Mouse (Mus musculus): ENCODE results near the gene Ctcfl. TPM values are rescaled to one million over a fixed set of nuclear protein-coding genes. Genes with fewer than 3 reads are reported as not detected.

The Ctcfl gene
- polyA plus RNA-seq (2015; fragmentation: Nextera tagmentation; extraction: Ambion mirVana) = 0.21 and 0.25 TPM in 2 replicates

- ATAC-seq (no peak), DNase-seq (no peak)
- Histone ChIP-seq H3K4me3 (ENCODE audit: low read depth, low read length) (no peak within 1 kb of the TSS), H3K36me3 (replicated peaks; ENCODE audit: insufficient read depth, low read length) (no peaks in the 10 kb centered on the region), H3K4me1 (ENCODE audit: insufficient read depth) (no peaks in the 10 kb centered on the region; the same call in 1 of the 2 replicates), H3K9me3 (ENCODE audit: low read length) (no peaks in the 10 kb centered on the region), H3K9ac (replicated peaks) (no peak within 1 kb of the TSS), H3K4me2 (ENCODE audit: low read depth, low read length) (0 out of 2 replicates have a peak within 1 kb of the TSS, but pooled peaks have one; percentile 4), H3K27me3 (ENCODE audit: insufficient read depth, low read length) (0 out of 2 replicates have a peak, but pooled peaks cover 6% of the 10 kb centered on the region), H3K27ac (ENCODE audit: low read depth) (0 out of 2 replicates have a peak within 1 kb of the TSS, but pooled peaks have one; percentile 29)
- no peak for TF ChIP-seq CTCF (IDR thresholded peaks at IDR 0.05; ENCODE audit: low read depth)
- TF ChIP-seq EP300 (IDR thresholded peaks at IDR 0.05; ENCODE audit: low read depth) = no peak
- 78% methylated on average over 35 of the region's 35 CpGs for WGBS (ENCODE audit: insufficient replicate concordance)
Measured at GRCm38 (mm10) chr2:173119023-173119944, at the start of gene Ctcfl. Gene Ctcfl, minus strand, starts transcription at chr2:173119525.

- ATAC-seq (no peak), DNase-seq (no peak)
- WGBS (ENCODE audit: insufficient replicate concordance) = 71% methylated on average over 5 of the region's 5 CpGs
Measured at GRCm38 (mm10) chr2:173168411-173168851, 49.1 kb upstream of the Ctcfl start.

GRCm38 (mm10) chr2:173165357-173165756 lies 46.0 kb upstream of the Ctcfl start:
- Histone ChIP-seq H3K4me3 (ENCODE audit: low read depth, low read length) (no peak overlapping the region), H3K4me1 (ENCODE audit: insufficient read depth) (no peaks in the 10 kb centered on the region), H3K27ac (ENCODE audit: low read depth) (no peak overlapping the region), H3K36me3 (replicated peaks; ENCODE audit: insufficient read depth, low read length) (no peaks in the 10 kb centered on the region), H3K27me3 (ENCODE audit: insufficient read depth, low read length) (no peaks in the 10 kb centered on the region), H3K9me3 (ENCODE audit: low read length) (no peaks in the 10 kb centered on the region), H3K9ac (replicated peaks) (no peak overlapping the region), H3K4me2 (ENCODE audit: low read depth, low read length) (no peak overlapping the region)
- DNase-seq (no peak), ATAC-seq (no peak)
- TF ChIP-seq CTCF (IDR thresholded peaks at IDR 0.05; ENCODE audit: low read depth) = no peak
- TF ChIP-seq EP300 (IDR thresholded peaks at IDR 0.05; ENCODE audit: low read depth) = no peak
- WGBS (ENCODE audit: insufficient replicate concordance) = 86% methylated on average over 10 of the region's 10 CpGs

More at GRCm38 (mm10) chr2:173168411-173168851, 49.1 kb upstream of the Ctcfl start:
- H3K9me3 ChIP-seq (ENCODE audit: low read length) = no peaks in the 10 kb centered on the region
- peaks cover 23% of the 10 kb centered on the region for H3K4me1 ChIP-seq (ENCODE audit: insufficient read depth)
- no peak for TF ChIP-seq EP300 (IDR thresholded peaks at IDR 0.05; ENCODE audit: low read depth)
- no peak for TF ChIP-seq CTCF (IDR thresholded peaks at IDR 0.05; ENCODE audit: low read depth)
- no peak overlapping the region for H3K4me2 ChIP-seq (ENCODE audit: low read depth, low read length)
- H3K27me3 ChIP-seq (ENCODE audit: insufficient read depth, low read length) = 0 out of 2 replicates have a peak, but pooled peaks cover 3% of the 10 kb centered on the region
- no peaks in the 10 kb centered on the region for H3K36me3 ChIP-seq (replicated peaks; ENCODE audit: insufficient read depth, low read length)
- H3K9ac ChIP-seq (replicated peaks) = no peak overlapping the region
- no peak overlapping the region for H3K27ac ChIP-seq (ENCODE audit: low read depth)
- H3K4me3 ChIP-seq (ENCODE audit: low read depth, low read length) = no peak overlapping the region

GRCm38 (mm10) chr2:173164946-173165345 lies 45.6 kb upstream of the Ctcfl start:
- DNase-seq (no peak), ATAC-seq (no peak)
- Histone ChIP-seq H3K27me3 (ENCODE audit: insufficient read depth, low read length) (no peaks in the 10 kb centered on the region), H3K9ac (replicated peaks) (no peak overlapping the region), H3K36me3 (replicated peaks; ENCODE audit: insufficient read depth, low read length) (no peaks in the 10 kb centered on the region), H3K4me2 (ENCODE audit: low read depth, low read length) (no peak overlapping the region), H3K9me3 (ENCODE audit: low read length) (no peaks in the 10 kb centered on the region), H3K27ac (ENCODE audit: low read depth) (no peak overlapping the region), H3K4me3 (ENCODE audit: low read depth, low read length) (no peak overlapping the region), H3K4me1 (ENCODE audit: insufficient read depth) (no peaks in the 10 kb centered on the region)
- TF ChIP-seq CTCF (IDR thresholded peaks at IDR 0.05; ENCODE audit: low read depth) (no peak), EP300 (IDR thresholded peaks at IDR 0.05; ENCODE audit: low read depth) (no peak)
- 76% methylated on average over 10 of the region's 10 CpGs for WGBS (ENCODE audit: insufficient replicate concordance)

GRCm38 (mm10) chr2:173164358-173164757 lies 45.0 kb upstream of the Ctcfl start:
- Histone ChIP-seq H3K4me3 (ENCODE audit: low read depth, low read length) (no peak overlapping the region), H3K27ac (ENCODE audit: low read depth) (no peak overlapping the region), H3K27me3 (ENCODE audit: insufficient read depth, low read length) (no peaks in the 10 kb centered on the region), H3K9ac (replicated peaks) (no peak overlapping the region), H3K36me3 (replicated peaks; ENCODE audit: insufficient read depth, low read length) (no peaks in the 10 kb centered on the region), H3K4me1 (ENCODE audit: insufficient read depth) (no peaks in the 10 kb centered on the region), H3K4me2 (ENCODE audit: low read depth, low read length) (no peak overlapping the region), H3K9me3 (ENCODE audit: low read length) (no peaks in the 10 kb centered on the region)
- ATAC-seq (no peak), DNase-seq (peak; percentile 58)
- TF ChIP-seq CTCF (IDR thresholded peaks at IDR 0.05; ENCODE audit: low read depth) (peak; percentile 72), EP300 (IDR thresholded peaks at IDR 0.05; ENCODE audit: low read depth) (no peak)
- 47% methylated on average over 2 of the region's 2 CpGs for WGBS (ENCODE audit: insufficient replicate concordance)

GRCm38 (mm10) chr2:173163380-173163779 lies 44.1 kb upstream of the Ctcfl start:
- ATAC-seq = no peak
- 76% methylated on average over 8 of the region's 8 CpGs for WGBS (ENCODE audit: insufficient replicate concordance)

More at GRCm38 (mm10) chr2:173163380-173163779, 44.1 kb upstream of the Ctcfl start:
- H3K36me3 ChIP-seq (replicated peaks; ENCODE audit: insufficient read depth, low read length) = no peaks in the 10 kb centered on the region
- H3K27me3 ChIP-seq (ENCODE audit: insufficient read depth, low read length) = no peaks in the 10 kb centered on the region
- no peak overlapping the region for H3K27ac ChIP-seq (ENCODE audit: low read depth)
- no peak for TF ChIP-seq EP300 (IDR thresholded peaks at IDR 0.05; ENCODE audit: low read depth)
- no peak for TF ChIP-seq CTCF (IDR thresholded peaks at IDR 0.05; ENCODE audit: low read depth)
- H3K4me3 ChIP-seq (ENCODE audit: low read depth, low read length) = no peak overlapping the region
- no peak for DNase-seq
- H3K4me1 ChIP-seq (ENCODE audit: insufficient read depth) = no peaks in the 10 kb centered on the region
- H3K4me2 ChIP-seq (ENCODE audit: low read depth, low read length) = no peak overlapping the region
- no peaks in the 10 kb centered on the region for H3K9me3 ChIP-seq (ENCODE audit: low read length)
- no peak overlapping the region for H3K9ac ChIP-seq (replicated peaks)

All from liver, postnatal 0 days (tissue).